Mouse (Mus musculus) layer of hippocampus, adult 2 months (tissue): Measurements from ENCODE around the gene Sgms1. TPM values are rescaled to one million over a fixed set of nuclear protein-coding genes. Genes with fewer than 3 reads are reported as not detected.

Source experiments
- DNase-seq, 2 experiments: peaks; one replicate each; pipeline ENCODE4 v3.0.0; 2022; ENCODE audit warnings: low spot score in 2 of 2
- H3K27ac ChIP-seq: fragments of 200-600 bp; 2 replicates; pipeline ENCODE4 v1.8.1; 2022
- H3K4me3 ChIP-seq: fragments of 200-600 bp; 2 replicates; pipeline ENCODE4 v1.8.1; 2022; ENCODE audit warnings: mild to moderate bottlenecking
- CTCF ChIP-seq: fragments of 200-600 bp; conservative IDR thresholded peaks from 2 replicates; pipeline ENCODE4 v1.8.1; 2022; ENCODE audit warnings: antibody characterized with exemption, mild to moderate bottlenecking, moderate library complexity
- total RNA-seq, 2 experiments: library from RNA; stranded (reverse); gene quantifications; 2 replicates each; pipeline ENCODE4 v1.2.3; 2021

The Sgms1 gene
- total RNA-seq, 2 experiments from 2014 or later = 53.9 to 59.6 TPM

DNA sequence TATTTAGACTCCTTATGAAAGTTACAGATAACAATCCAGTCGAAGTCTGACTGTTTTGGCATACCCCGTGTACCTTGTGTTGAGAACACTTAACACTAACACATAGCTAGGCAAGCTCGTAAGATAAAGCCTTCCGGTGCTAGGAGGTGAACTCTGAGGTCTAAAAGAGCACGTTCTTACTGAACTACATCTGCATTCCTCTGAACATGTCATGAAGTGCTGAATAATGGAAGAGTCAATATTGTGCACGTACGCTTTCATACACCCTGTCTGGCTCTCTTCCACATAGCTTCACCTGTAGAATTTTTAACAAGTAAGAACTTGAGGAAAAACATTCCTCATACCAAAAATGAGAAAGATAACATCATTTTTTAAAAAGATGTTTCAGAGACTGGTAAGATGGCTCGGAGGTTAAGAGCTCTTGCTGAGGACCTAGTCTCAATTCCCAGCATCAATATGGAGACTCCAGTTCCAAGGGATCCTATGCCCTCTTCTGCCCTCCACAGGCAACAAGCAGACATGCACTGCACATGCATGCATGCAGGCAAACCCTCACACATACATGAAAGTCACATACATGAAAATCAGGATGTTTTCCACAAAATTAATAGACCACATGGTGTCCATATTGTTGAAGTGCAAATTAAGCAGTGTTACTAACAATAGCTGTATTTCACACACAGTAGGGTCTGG, 4.4 kb upstream of the Sgms1 start:
- no peak overlapping the region for H3K4me3 ChIP-seq
- H3K27ac ChIP-seq = no peak overlapping the region
- DNase-seq = no peak
- TF ChIP-seq CTCF = peak; percentile 29; the same call in 1 of the 2 replicates

DNA sequence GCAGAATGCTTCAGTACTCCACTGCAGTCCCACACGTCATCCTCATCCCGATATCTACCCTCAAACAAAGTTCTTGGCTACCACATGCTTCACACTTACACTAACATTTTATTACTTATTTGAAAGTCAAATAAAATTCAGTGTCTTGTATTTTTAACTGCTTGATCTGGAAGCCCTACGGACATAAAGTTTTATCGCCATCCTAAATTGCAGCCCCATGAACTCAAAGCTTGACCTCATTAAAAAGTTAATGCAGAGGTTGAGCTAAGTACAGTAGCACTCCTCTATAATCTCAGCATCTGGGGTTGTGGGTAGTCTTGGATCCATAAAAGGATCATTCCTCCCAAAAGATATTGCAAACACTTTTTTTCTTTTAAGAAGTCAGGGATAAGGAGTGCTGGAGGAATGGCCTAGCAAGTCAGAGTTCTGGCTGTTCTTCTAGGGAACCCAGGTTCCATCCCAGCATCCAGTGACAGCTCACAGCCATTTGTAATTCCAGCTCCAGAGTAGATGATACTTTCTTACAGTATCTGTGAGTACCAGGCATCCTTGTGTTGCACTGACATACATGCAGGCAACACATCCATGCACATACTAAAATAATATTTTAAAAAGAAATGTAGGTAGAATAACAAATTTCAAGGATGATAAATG, 3.7 kb upstream of the Sgms1 start:
- Histone ChIP-seq H3K27ac (no peak overlapping the region), H3K4me3 (no peak overlapping the region)
- TF ChIP-seq CTCF = no peak
- DNase-seq = no peak

DNA sequence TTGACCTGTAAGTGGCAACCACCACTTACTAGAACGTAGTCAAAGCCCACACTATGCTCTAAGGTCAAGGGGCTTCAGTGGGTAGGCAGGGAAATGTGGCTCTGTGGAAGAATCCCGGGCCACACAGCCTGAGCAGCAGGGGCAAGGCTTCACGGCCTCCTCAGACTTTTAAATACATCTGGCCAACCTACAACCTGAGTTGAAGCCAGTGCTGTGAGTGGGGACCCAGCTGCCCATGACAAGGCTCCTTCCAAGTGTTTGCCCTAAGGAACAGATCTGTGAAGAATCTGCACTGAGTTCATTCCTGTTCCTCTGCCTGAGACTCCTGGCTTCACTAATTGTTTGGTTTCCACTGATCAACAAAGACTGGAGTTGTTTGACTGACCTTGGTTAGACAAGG, 1.9 kb upstream of the Sgms1 start:
- no peak overlapping the region for H3K27ac ChIP-seq
- H3K4me3 ChIP-seq = no peak overlapping the region
- no peak for TF ChIP-seq CTCF
- DNase-seq = no peak

DNA sequence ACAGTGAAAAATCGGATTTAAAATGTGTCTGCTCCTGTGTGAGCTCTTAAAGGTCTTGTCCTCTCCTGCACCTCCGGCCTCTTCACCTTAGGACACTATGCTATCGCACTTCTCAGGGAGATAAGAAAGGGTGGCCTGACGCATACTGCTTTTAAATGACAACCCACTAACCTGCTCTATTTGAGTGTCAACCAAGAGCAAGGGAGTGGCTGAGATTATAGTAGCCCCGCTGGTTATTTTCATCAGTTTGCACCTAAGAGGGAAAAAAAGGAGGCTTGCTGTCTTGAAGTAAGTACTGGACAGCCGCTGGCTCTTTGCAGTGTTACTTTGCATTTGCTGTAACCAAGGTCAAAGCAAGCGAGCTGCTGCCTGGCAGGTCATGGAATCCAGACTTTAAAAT, 602 bp upstream of the Sgms1 start:
- DNase-seq = no peak
- Histone ChIP-seq H3K4me3 (peak overlapping the region; percentile 98), H3K27ac (peak overlapping the region; percentile 97)
- no peak for TF ChIP-seq CTCF

DNA sequence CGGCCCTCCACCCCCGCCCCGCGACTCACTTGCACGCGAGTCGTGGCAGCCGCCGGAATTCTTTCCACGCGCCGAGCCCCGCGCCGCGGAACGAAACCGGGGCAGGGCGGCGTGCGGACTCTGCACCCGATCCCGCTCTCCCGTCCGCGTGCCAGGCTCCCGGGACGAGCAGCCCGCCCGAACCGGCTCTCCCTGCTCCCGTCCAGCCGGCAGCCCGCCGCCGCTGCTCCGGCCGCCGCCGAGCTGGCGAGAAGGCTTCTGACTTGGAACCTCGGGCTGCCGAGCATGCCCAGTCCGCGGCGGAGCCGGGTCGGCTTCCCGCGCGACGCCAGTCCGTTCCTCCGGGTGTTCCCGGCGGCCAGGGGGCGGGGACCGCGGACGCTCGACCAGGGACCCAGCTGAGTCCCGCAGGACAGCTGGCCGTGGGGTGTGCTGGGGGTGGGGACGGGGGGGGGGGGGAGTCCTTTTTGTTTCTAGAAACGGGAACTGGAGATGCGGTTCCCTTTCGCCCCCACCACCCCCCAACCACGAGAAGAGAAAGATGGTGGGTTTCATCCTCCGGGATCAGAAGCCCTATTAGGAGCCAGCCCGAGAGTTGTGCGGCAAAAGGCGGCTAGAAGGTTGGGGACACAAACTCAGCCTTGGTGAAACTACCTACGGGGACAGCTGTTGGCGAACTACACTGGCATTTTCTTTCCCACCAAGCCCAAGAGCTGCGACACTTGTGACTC, 1.2 kb downstream of the Sgms1 start:
- no peak for TF ChIP-seq CTCF
- peak overlapping the region; percentile 98 for H3K4me3 ChIP-seq
- peak; percentile 92 to 93 for DNase-seq
- H3K27ac ChIP-seq = peak overlapping the region; percentile 97

DNA sequence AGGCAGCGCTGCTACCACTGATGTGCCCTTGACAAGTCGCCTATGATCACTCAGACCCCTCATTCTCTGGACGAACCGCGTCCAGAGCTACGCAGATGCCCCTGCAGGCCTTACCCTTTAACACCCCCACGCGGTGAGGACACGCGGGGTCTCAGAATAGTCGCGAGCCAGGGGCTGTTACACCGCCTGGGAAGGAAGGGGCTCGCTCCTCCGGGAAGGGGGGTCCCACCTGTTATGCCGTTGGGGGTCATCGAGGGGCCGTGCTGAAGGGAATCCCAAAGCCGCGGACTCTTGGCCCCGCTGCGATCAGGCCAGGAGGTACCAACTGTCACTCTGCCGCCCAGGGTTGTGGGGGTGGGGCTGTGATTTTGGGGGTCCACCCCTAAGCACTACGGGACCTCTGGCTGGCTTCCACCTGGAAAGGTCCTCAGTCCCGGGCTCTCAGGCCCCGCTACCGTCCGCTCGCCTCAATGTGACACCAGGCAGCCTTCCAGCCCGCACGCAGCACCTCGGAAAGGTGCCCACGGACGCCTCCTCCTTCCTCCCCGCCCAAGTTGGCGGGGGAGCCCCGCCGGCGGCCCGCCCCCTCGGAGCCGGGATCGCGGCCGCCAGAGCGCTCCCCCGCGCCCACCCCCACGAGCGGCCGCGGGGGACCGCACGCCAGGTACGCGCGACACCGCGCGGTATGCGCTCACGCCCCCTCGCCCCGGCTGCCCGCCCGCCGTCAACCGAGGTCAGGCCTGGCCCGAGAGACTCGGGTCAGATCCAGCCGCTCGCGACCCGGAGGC, 1.9 kb downstream of the Sgms1 start:
- Histone ChIP-seq H3K4me3 (peak overlapping the region; percentile 98), H3K27ac (peak overlapping the region; percentile 97)
- DNase-seq = peak; percentile 21 to 29
- TF ChIP-seq CTCF = peak; percentile 47

DNA sequence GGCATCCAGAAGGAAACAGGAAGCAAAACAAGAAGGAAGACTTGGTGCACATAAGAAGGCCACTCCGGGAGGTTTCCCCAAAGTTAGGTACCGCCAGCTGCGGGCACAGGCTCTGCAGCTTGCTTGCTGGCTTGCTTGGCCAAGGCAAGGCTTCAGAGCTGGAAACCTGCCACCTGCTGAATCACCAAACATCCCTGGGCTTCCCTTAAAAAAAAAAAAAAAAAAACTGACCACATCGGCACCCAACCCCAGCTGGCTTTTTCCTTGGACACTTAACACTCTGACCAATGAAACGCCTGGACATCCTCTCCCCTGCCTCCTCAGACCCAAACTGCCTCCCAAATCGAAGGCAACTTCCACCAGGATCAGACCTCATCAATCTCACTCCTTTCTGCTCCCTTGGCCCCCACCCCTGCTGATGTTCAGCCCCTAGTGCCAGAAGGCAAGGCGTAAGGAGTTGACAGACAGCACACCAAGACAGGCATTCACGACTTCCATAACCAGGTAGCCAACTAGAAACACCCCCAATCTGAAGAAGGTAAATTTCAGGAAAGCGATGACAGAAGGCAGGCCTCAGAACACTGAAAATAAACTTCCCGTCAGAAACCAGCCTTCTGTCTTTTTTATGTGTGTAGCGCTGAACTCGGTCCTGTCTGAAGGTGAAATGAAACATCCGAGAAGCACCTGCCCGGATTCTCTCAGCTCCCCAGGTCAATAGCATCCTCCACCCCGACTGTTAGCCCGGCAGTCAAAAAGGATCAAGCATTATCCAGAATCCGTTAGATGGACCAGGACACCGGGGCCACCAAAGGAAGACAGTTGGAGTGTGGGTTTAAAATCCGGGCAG, 2.7 kb downstream of the Sgms1 start:
- H3K4me3 ChIP-seq = peak overlapping the region; percentile 98
- peak; percentile 38 to 47 for DNase-seq

DNA sequence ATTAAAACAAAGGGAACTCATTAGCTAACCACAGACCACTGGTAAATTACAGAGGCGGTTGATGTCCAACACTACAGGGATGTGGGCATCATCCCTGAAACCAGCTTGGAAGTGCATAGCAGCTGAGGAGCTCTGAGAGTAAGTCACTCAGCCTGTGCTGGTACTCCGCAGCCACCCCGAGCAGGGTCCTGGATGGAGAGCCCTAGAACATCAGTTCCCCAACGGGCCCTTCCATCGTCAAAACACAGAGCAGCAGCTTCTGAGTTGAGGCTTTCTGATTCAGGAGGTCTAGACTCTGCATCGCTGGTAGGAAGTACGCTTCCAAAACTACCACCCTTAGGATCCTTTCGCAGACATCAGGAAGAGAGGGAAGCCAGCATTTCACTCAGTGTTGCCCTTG, 5.8 kb downstream of the Sgms1 start:
- no peak for DNase-seq
- TF ChIP-seq CTCF = no peak
- Histone ChIP-seq H3K4me3 (no peak overlapping the region), H3K27ac (no peak overlapping the region)

More for the DNA sequence above, 2.7 kb downstream of the Sgms1 start:
- peak overlapping the region; percentile 97 for H3K27ac ChIP-seq
- no peak for TF ChIP-seq CTCF

DNA sequence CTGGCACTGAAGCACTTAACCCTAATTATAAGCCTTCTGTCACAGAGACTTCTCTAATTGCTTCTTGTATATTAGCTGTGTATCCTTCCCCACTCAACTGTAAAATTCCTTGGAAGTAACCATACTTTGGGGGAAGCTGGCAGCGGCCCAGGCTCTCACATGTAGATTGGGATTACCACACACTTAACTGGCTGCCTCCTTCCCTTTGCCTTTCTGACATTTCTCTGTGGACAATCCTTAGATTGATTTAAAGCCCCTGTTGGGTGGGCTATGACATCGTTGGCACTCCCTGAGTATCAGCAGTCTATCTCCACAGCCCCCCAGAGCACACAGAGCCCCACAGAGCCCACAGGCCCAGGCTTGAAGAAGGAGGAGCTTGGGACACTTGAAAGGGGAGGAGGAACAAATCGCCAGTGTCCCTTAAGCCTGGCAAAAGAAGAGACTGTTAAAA, 8.0 kb downstream of the Sgms1 start:
- no peak for DNase-seq
- TF ChIP-seq CTCF = no peak
- no peak overlapping the region for H3K27ac ChIP-seq
- no peak overlapping the region for H3K4me3 ChIP-seq

DNA sequence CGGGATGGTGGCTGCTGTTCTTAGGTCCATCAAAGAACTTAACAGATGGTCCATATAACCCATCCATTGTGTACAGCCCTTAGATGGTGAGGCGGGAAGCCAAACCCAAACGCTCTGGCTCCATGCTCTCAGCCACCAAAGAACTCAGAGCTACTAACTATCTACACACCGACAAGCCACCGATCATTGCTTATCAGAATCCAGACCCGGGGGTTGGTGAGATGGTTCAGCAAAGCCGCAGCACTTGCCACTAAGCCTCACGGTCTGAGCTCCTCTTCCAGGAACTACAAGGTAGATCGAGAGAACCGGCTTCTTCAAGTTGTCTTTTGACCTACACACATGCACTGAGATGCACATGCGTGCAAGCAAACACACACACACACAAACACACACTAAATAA, 8.8 kb downstream of the Sgms1 start:
- DNase-seq = no peak
- Histone ChIP-seq H3K4me3 (no peak overlapping the region), H3K27ac (no peak overlapping the region)
- TF ChIP-seq CTCF = no peak

DNA sequence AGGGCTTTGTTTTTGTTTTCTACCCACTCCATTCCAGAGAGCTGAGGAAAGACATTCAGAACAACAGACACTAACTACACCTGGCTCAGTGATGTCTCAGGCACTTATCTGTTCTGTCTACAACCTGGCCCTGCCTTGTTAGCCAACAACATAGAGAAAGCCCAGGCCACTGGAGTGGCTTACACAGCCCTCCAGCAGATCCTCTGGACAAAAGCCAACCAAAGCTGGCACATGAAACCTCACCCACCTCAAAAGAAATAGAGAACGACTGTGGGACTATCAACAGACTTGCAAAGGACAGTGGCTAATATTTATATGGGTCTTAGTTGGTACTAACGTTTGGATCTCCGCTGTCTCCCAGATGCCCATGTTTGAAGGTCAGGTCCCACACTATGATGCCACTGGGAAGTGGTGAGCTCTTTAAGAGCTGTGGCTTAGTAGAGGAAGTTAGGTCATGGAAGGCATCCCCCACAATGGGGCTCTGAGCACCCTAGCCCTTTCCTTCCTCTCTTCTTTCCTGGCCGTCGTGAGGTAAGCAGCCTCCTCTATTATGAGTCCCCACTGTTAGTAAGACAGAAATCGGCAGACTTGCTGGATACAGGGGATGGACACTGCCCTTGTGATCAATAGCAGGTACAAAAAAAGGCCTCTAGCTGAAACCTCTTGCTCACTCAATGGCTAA, 10.1 kb downstream of the Sgms1 start:
- no peak for TF ChIP-seq CTCF
- no peak overlapping the region for H3K27ac ChIP-seq
- H3K4me3 ChIP-seq = no peak overlapping the region
- DNase-seq = no peak
